Mouse (Mus musculus): Measurements from ENCODE around the gene Hook2. TPM values are rescaled to one million over a fixed set of nuclear protein-coding genes. Genes with fewer than 3 reads are reported as not detected.

Hook2 gene
- polyA plus RNA-seq, 2 experiments = 3.2 to 4.3 TPM

DNA sequence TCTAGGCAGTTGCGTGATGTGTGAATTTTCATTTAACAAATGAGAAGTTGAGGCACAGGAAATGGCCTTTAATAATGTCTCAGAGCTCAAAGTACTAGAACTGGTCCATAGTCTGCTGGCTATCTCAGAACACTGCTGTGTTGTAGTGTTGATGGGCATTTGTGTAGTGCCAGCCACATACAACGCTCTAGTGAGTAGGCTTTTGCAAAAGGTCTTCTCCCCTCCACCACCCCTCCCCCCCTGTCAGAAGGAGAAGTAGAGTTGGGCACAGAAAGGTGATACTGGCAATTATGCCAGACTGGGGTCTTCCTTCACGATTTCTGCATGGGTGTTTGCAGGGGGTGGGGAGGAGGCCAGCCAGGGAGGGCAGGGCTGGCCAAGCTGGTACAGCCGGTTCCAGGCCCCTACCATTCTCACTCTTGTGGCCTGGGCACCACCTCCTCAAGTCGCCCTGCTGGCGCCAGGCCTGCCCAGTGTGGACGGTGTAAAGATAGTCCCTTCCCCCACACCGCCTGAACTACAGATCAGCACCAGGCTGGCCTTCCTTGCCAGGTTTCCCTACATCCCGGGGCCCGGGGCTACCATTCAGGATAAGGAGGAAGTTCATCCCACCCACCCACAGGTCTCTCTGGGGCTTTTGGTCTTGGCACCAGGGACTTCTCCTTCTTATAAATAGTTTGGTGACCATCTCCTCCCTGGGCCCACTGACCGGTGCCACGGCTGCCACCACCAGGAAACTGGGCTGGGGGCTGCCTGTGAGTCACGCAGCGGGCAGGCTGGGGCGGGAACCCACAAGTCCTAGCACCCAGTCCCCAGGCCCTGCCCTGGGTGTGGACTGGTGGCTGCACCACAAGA is 8.5 kb upstream of the Hook2 start:
- Histone ChIP-seq H3K36me3 (replicated peaks; ENCODE audit: control insufficient read depth, insufficient read depth, low read depth) (no peaks in the 10 kb centered on the region), H3K9me3 (ENCODE audit: control insufficient read depth, low read length) (no peaks in the 10 kb centered on the region), H3K27ac (no peak overlapping the region), H3K27me3 (ENCODE audit: control insufficient read depth, insufficient read depth, low read length) (no peaks in the 10 kb centered on the region), H3K9ac (replicated peaks) (no peak overlapping the region), H3K4me2 (ENCODE audit: low read depth) (no peak overlapping the region), H3K4me3 (ENCODE audit: insufficient read depth in 1 of 2, low read depth in 2 of 2, low read length in 2 of 2) (no peak overlapping the region), H3K4me1 (replicated peaks; ENCODE audit: control insufficient read depth in 2 of 2, insufficient read depth in 2 of 2, low read length in 1 of 2) (peaks cover 43 to 52% of the 10 kb centered on the region in 2 experiments)
- WGBS (ENCODE audit: insufficient replicate concordance) = 59% methylated on average over 15 of the region's 15 CpGs
- no peak for ATAC-seq (ENCODE audit: insufficient read depth)
- DNase-seq (ENCODE audit: low read depth in 3 of 3, low spot score in 3 of 3) = no peak
- no peak for TF ChIP-seq CTCF (IDR thresholded peaks at IDR 0.05; ENCODE audit: low read depth)
- TF ChIP-seq EP300 (IDR thresholded peaks at IDR 0.05; ENCODE audit: low read depth) = no peak

DNA sequence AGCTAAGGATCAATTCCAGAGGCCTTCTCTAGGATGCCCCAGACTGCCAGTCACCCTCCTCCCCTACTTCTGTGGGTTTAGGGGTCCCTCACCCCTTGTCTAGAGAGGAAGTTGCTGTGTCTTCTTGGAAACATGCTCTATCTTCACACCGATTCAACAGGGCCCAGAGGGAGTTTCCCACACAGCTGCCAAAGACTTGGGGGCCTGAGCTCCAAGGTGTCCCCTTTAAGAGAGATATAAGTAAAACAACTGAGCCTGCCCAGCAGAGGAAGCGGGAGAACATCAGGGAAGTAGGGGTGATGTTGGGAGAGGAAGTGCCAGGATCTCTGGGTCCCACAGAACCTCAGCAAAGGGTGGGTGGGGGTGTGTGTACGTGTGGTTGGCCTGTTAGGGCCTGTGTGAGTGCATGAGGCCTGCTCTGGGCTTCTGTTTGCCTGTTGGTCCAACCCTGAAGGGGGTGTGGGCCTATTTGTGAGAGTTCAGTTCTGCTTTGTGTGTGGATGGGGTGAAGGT is 7.8 kb upstream of the Hook2 start:
- ATAC-seq (ENCODE audit: insufficient read depth) = no peak
- Histone ChIP-seq H3K4me2 (ENCODE audit: low read depth) (no peak overlapping the region), H3K4me3 (ENCODE audit: insufficient read depth in 1 of 2, low read depth in 2 of 2, low read length in 2 of 2) (no peak overlapping the region), H3K4me1 (replicated peaks; ENCODE audit: control insufficient read depth in 2 of 2, insufficient read depth in 2 of 2, low read length in 1 of 2) (peaks cover 46 to 53% of the 10 kb centered on the region in 2 experiments), H3K27me3 (ENCODE audit: control insufficient read depth, insufficient read depth, low read length) (no peaks in the 10 kb centered on the region), H3K9ac (replicated peaks) (peak overlapping the region; percentile 29; the same call in 1 of the 2 replicates), H3K36me3 (replicated peaks; ENCODE audit: control insufficient read depth, insufficient read depth, low read depth) (no peaks in the 10 kb centered on the region), H3K27ac (no peak overlapping the region), H3K9me3 (ENCODE audit: control insufficient read depth, low read length) (no peaks in the 10 kb centered on the region)
- 32% methylated on average over 3 of the region's 3 CpGs for WGBS (ENCODE audit: insufficient replicate concordance)
- no peak for DNase-seq (ENCODE audit: low read depth in 3 of 3, low spot score in 3 of 3)
- TF ChIP-seq EP300 (IDR thresholded peaks at IDR 0.05; ENCODE audit: low read depth) (no peak), CTCF (IDR thresholded peaks at IDR 0.05; ENCODE audit: low read depth) (no peak)

DNA sequence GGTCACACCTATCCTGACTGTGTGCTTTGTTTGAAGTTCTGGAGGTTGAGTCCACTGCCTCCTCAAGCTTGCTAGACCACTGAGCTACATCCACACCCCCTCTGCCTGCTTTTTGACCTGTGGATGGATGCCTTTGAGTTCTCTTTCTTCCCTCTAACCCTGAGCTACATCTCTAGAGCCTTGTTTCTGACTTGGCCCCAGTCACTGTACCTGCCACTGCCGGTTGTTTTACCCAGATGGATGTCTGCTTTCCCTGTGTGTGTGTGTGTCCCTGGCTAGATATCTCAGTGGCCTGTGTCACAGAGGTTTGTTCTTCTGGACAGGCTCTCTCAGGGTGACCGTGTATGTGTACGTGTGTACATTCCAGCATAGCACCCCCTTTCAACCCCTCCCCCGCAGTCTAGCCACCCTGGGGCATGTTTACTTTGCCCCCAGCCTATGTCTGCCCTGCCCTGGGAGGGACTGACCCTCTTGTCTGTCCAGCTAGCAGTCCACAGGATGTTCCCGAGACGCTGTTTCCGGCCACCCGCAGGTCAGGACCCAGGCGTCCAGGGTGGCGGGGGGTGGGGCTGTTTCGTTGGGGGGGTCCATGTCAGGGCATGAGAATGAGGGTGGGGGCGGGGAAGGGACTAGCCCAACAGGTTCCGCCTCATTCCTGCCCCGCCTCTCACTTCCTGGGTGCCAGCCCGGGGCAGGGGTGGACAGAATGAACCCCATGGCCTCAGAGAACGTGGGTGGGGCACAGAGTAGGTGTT is 5.9 kb upstream of the Hook2 start:
- Histone ChIP-seq H3K9me3 (ENCODE audit: control insufficient read depth, low read length) (no peaks in the 10 kb centered on the region), H3K27ac (peak overlapping the region; percentile 52), H3K4me1 (replicated peaks; ENCODE audit: control insufficient read depth in 2 of 2, insufficient read depth in 2 of 2, low read length in 1 of 2) (peaks cover 45 to 46% of the 10 kb centered on the region in 2 experiments), H3K4me2 (ENCODE audit: low read depth) (peak overlapping the region; percentile 99), H3K9ac (replicated peaks) (peak overlapping the region; percentile 64), H3K36me3 (replicated peaks; ENCODE audit: control insufficient read depth, insufficient read depth, low read depth) (no peaks in the 10 kb centered on the region), H3K27me3 (ENCODE audit: control insufficient read depth, insufficient read depth, low read length) (no peaks in the 10 kb centered on the region), H3K4me3 (ENCODE audit: insufficient read depth in 1 of 2, low read depth in 2 of 2, low read length in 2 of 2) (peak overlapping the region; percentile 41 to 55)
- TF ChIP-seq CTCF (IDR thresholded peaks at IDR 0.05; ENCODE audit: low read depth) = no peak
- TF ChIP-seq EP300 (IDR thresholded peaks at IDR 0.05; ENCODE audit: low read depth) = no peak
- WGBS (ENCODE audit: insufficient replicate concordance) = 18% methylated on average over 16 of the region's 16 CpGs
- DNase-seq (ENCODE audit: low read depth in 3 of 3, low spot score in 3 of 3) (no peak), ATAC-seq (ENCODE audit: insufficient read depth) (peak; percentile 10; the same call in 1 of the 2 replicates)

DNA sequence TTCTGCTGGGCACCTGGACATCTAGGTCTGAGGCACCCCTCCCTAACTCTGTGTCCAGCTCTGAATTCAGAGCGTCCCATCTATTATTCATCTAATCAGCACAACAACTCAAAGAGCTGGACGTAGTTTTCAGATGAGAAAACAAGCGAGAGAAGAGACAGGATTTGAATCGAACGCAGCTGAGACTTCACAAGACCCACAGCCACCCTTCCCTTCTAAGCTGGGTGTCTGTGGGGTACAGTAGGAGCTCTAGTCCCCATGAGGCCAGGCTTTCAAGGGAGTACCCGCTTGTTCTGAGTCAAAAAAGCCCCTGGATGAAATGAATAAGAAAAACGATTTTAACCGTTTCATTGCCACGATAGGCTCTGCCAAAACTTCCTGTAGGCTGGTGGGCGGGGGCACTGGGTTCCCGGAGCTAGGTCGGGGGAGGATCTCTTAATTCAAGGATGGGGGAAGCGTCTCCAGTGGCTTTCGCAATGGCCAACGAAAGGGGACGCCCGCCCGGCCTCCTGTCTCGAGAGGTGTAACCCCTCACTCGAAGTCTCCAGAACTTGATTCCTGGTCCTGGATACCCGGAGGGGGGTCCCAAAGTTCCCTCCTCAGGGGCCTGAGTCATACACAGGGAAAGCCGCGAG is 5.2 kb upstream of the Hook2 start:
- Histone ChIP-seq H3K27ac (peak overlapping the region; percentile 60), H3K4me3 (ENCODE audit: insufficient read depth in 1 of 2, low read depth in 2 of 2, low read length in 2 of 2) (peak overlapping the region; percentile 41 to 55), H3K4me1 (replicated peaks; ENCODE audit: control insufficient read depth in 2 of 2, insufficient read depth in 2 of 2, low read length in 1 of 2) (peaks cover 43 to 45% of the 10 kb centered on the region in 2 experiments), H3K9me3 (ENCODE audit: control insufficient read depth, low read length) (no peaks in the 10 kb centered on the region), H3K36me3 (replicated peaks; ENCODE audit: control insufficient read depth, insufficient read depth, low read depth) (no peaks in the 10 kb centered on the region), H3K9ac (replicated peaks) (peak overlapping the region; percentile 64), H3K27me3 (ENCODE audit: control insufficient read depth, insufficient read depth, low read length) (no peaks in the 10 kb centered on the region), H3K4me2 (ENCODE audit: low read depth) (peak overlapping the region; percentile 99)
- 1% methylated on average over 23 of the region's 23 CpGs for WGBS (ENCODE audit: insufficient replicate concordance)
- ATAC-seq (ENCODE audit: insufficient read depth) (no peak), DNase-seq (ENCODE audit: low read depth in 3 of 3, low spot score in 3 of 3) (no peak)
- TF ChIP-seq CTCF (IDR thresholded peaks at IDR 0.05; ENCODE audit: low read depth) (no peak), EP300 (IDR thresholded peaks at IDR 0.05; ENCODE audit: low read depth) (no peak)
